Mouse (Mus musculus) gastrocnemius, adult 2 months (tissue): ENCODE results near the gene Slc30a3. TPM values are rescaled to one million over a fixed set of nuclear protein-coding genes. Genes with fewer than 3 reads are reported as not detected.

ENCODE experiments used
- DNase-seq: peaks from one replicate; pipeline ENCODE4 v3.0.0; 2022
- H3K27ac ChIP-seq: fragments of 200-600 bp; 2 replicates; pipeline ENCODE4 v1.8.1; 2022; ENCODE audit warnings: mild to moderate bottlenecking
- H3K4me3 ChIP-seq: fragments of 200-600 bp; 2 replicates; pipeline ENCODE4 v1.8.1; 2022; ENCODE audit warnings: mild to moderate bottlenecking, moderate library complexity
- CTCF ChIP-seq: fragments of 200-600 bp; IDR thresholded peaks from 2 replicates; pipeline ENCODE4 v1.8.1; 2022; ENCODE audit warnings: antibody characterized with exemption, mild to moderate bottlenecking, moderate library complexity
- intact Hi-C: fragments of 180-260 bp; cut with DNase I; formaldehyde crosslinking; loops from one replicate; pipeline ENCODE4 v1.15.1; 2025
- long read RNA-seq, 2 experiments: library from polyadenylated mRNA; stranded (forward); transcript quantifications; one replicate each; pipeline ENCODE4 v2.0.0; 2021
- total RNA-seq, 2 experiments: library from RNA; stranded (reverse); gene quantifications; 2 replicates each; pipeline ENCODE4 v1.2.3; 2021

Gene Slc30a3
- not detected for total RNA-seq
- long read RNA-seq, experiment 1: 0 reads
- long read RNA-seq, experiment 2: 0 reads

- TF ChIP-seq CTCF: no peak
- no peak for DNase-seq
- Histone ChIP-seq H3K27ac (no peak within 1 kb of the TSS), H3K4me3 (no peak within 1 kb of the TSS)
- intact Hi-C loops: no loop called here
Measured at GRCm38 (mm10) chr5:31108000-31108490, at the start of gene Slc30a3. Slc30a3 (minus strand) TSS chr5:31108237.

GRCm38 (mm10) chr5:31154152-31154553 is 46.1 kb upstream of the Slc30a3 start, which contains the start of gene Mpv17:
Mpv17 (minus strand) TSS chr5:31154251.
- no peak for TF ChIP-seq CTCF
- peak within 1 kb of the TSS; percentile 93 for H3K27ac ChIP-seq
- peak within 1 kb of the TSS; percentile 95 for H3K4me3 ChIP-seq
- peak; percentile 90 for DNase-seq
- intact Hi-C loops: loop anchor here (2.0 kb wide), 1 partner anchor 25 kb away; the partner anchor contains the start of gene Gm29609

- H3K4me3 ChIP-seq: peak overlapping the region; percentile 95
- peak; percentile 72 for DNase-seq
- intact Hi-C loops: loop anchor here (2.0 kb wide), 1 partner anchor 25 kb away; the partner anchor contains the start of gene Gm29609
- no peak for TF ChIP-seq CTCF
- H3K27ac ChIP-seq: peak overlapping the region; percentile 93
Measured at GRCm38 (mm10) chr5:31153516-31154151, 45.6 kb upstream of the Slc30a3 start.

DNA sequence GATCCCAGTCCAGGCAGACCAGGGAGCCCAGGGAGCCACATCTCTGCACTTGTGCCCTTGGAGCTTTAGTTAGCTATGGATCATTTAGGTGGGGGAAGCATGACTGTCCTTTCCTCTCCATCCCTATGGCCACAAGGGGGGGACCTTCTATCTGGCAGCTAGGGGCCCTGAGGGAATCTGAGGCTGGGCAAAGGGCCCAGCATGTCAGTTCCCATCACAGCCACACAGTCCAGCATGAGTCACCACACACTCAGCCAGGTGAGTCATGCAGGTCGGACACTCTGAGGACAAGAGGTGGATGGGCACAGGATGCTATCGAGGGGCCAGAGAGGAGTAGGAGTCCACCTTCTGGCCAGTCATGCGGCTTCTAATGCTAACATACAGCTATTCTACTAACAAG is 43.7 kb upstream of the Slc30a3 start:
- DNase-seq: peak; percentile 28
- intact Hi-C loops: no loop called here
- peak overlapping the region; percentile 93 for H3K27ac ChIP-seq
- peak; percentile 18; the same call in 1 of the 2 replicates for TF ChIP-seq CTCF
- no peak overlapping the region for H3K4me3 ChIP-seq

DNA sequence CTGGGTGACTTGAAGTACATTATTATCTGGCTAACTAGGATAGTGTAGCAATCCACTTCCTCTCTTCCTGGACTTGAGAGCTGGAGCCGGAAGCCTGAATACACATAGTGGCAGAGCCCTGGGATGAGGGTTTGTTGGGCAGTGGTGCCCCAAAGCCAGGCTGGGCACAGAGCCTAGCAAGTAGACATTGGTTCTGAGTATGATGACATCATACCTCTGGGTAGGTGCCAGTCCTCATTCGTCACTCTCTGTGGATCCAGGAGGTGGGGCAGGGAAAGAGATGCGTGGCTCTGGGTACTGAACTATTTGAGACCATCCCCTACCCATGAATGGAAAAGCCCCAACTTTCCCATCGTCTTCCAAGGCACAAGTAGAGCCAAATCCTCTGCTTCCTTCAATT is 41.7 kb upstream of the Slc30a3 start:
- intact Hi-C loops: no loop called here
- Histone ChIP-seq H3K27ac (no peak overlapping the region), H3K4me3 (no peak overlapping the region)
- no peak for TF ChIP-seq CTCF
- DNase-seq: no peak

GRCm38 (mm10) chr5:31138968-31139425 is 31.0 kb upstream of the Slc30a3 start:
- Histone ChIP-seq H3K27ac (no peak overlapping the region), H3K4me3 (no peak overlapping the region)
- intact Hi-C loops: no loop called here
- no peak for DNase-seq
- no peak for TF ChIP-seq CTCF

DNA sequence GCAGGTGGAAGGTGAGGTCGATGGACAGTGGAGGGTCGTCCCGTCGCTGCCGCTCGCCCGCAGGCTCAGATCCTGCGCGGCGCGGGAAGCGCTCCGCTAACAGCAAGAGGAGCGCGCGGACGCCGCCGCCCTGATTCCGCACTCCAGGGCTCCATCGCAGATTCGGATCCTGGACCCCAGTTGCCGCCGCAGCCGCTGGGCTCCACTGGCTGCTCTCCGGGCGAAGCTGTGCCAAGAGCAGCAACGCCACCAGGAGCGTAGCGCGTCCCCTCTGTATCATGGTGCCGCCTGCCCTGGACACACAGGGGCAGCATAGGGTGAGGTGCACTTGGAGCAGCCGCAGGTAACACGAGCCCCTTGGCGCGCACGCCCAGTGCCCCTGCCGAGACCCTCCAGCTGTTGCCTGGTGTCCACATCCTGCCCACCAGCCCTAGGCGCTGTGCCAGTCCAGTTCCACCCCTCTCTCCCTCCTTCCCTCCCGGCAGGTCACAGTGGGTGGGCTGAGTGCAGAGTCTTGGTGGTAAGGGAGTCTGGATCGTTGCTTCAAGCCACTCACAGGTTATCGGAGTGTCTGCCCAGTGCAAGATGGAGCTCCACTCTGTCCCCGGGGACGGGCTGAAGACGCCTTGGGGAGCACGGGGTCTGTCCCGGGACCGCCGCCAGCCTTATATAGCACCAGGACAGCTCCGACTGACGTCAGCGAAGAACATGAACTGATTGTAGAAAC is 30.4 kb upstream of the Slc30a3 start, which contains the start of gene Ucn:
TSS of gene Ucn (minus strand) at position 589 of the 727 bp plus-strand sequence.
- H3K4me3 ChIP-seq: no peak within 1 kb of the TSS
- intact Hi-C loops: no loop called here
- TF ChIP-seq CTCF: no peak
- DNase-seq: peak; percentile 53
- no peak within 1 kb of the TSS for H3K27ac ChIP-seq

DNA sequence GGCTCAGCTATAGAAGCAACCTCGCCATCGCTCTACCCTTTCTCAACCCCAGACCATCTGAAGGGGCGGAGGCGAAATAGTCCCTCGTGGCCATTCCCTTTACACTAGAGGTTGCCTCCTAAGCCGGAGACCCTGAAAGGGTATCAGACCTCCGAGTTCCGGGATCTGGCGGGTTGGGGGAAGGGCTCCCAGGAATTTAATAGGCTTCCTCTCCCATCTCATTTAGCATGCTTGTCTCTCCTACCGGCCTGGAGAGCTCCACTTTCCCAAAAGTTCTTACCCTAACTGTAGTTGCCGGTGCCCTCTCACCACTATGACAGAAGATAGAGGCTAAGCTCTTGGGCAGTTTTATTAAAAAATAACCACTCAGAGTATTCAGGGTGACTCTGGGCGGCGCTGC is 29.6 kb upstream of the Slc30a3 start:
- intact Hi-C loops: no loop called here
- H3K27ac ChIP-seq: no peak overlapping the region
- TF ChIP-seq CTCF: no peak
- no peak overlapping the region for H3K4me3 ChIP-seq
- peak; percentile 28 for DNase-seq

DNA sequence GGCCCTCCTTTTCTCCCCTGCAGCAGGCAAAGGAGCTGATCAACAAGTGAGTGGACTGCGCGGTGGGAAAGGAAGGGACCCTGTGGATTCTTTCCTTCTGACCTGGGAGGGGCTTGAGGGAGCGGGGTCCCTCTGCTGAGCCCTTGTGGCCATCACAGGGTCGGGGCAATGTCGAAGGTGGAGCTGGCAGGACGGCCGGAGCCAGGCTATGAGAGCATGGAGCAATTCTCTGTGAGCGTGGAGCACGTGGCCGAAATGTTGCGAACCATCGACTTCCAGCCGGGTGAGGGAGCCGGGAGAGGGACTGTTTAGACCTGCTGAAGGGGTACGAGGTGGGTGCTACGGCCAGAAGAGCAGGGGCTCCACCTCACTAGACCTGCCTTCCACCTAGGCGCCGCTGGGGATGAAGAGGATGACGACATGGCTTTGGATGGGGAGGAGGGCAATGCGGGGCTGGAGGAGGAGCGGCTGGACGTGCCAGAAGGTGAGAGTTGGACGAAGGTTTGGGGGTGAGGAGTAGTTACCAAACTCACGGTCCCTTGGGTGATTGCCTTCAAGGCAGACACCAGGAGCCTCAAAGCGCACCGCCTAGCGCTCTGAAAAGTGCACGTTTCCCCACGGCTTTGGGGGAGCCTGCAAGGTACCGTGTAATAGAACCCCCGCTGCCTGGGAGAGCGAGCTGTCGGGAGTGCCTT is 28.8 kb upstream of the Slc30a3 start:
- intact Hi-C loops: no loop called here
- no peak overlapping the region for H3K4me3 ChIP-seq
- no peak for TF ChIP-seq CTCF
- DNase-seq: no peak
- H3K27ac ChIP-seq: no peak overlapping the region

DNA sequence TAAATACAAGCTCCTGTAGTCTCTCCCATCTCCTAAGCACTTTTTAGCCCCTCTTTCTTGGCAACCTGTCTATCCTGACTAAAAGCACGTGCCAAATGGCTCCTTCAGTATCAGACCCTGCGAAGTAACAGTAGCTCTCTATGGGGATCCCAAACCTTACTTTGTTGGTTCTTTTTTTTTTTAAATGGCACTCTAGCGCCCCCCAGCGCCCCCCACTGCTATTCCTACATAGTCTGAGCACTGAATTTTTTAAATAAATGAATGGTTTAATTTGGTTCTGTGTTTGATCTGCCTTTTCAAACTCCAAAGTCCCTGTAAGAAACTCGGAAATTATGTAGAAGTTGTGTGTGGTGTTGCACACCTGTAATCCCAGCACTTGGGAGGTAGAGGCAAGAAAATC is 18.0 kb upstream of the Slc30a3 start:
- H3K27ac ChIP-seq: no peak overlapping the region
- DNase-seq: no peak
- intact Hi-C loops: no loop called here
- H3K4me3 ChIP-seq: no peak overlapping the region
- TF ChIP-seq CTCF: peak; percentile 14; the same call in 1 of the 2 replicates

GRCm38 (mm10) chr5:31123481-31123880 is 15.4 kb upstream of the Slc30a3 start:
- DNase-seq: no peak
- peak overlapping the region; percentile 28 for H3K4me3 ChIP-seq
- peak overlapping the region; percentile 72 for H3K27ac ChIP-seq
- intact Hi-C loops: no loop called here
- TF ChIP-seq CTCF: no peak

DNA sequence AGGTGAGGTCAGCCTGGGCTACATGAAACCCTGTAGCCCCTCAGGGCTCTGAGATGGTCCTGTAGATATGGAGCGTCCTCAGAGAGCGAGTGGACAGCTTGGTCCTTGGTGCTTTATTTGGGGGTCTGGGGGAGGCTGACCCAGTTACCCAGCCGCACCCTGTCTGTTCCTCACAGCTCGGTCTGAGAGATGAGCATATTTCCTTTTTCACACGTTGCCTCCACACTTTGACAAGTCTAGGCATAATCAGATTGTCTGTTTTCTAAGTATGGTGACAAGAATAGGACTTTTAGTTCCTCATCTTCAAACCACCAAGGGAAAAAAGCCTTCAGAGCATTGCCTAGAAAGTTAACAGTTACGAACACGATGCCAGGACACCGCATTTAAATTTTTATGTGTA is 13.1 kb upstream of the Slc30a3 start:
- intact Hi-C loops: no loop called here
- no peak for TF ChIP-seq CTCF
- H3K27ac ChIP-seq: peak overlapping the region; percentile 25
- H3K4me3 ChIP-seq: peak overlapping the region; percentile 83
- no peak for DNase-seq
